Mouse (Mus musculus): ENCODE measurements around the gene Nfu1. TPM values are rescaled to one million over a fixed set of nuclear protein-coding genes. Genes with fewer than 3 reads are reported as not detected.
"Not testable (repeated sequence)": the region's sequence is repeated elsewhere in the genome, so short reads cannot be mapped to it uniquely, and the experiment has no call there.

Gene Nfu1
- polyA plus RNA-seq, 1 experiment from 2014 or later = 113 TPM

DNA sequence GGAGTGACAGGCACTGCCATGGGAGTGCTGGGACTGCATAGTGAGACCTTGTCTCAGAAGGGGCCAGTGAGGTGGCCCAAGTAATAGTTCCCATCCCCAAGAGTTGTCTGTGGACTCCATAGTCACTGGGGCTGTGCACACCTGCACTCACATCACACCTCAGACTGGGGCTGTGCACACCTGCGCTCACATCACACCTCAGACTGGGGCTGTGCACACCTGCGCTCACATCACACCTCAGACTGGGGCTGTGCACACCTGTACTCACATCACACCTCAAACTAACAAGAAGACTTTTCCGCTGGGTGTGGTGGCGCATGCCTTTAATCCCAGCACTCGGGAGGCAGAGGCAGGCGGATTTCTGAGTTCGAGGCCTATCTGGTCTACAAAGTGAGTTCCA, 39.7 kb downstream of the Nfu1 start:
- H3K4me2 ChIP-seq (replicated peaks) = not testable (repeated sequence)
- WGBS = 97% methylated on average over 7 of the region's 7 CpGs

DNA sequence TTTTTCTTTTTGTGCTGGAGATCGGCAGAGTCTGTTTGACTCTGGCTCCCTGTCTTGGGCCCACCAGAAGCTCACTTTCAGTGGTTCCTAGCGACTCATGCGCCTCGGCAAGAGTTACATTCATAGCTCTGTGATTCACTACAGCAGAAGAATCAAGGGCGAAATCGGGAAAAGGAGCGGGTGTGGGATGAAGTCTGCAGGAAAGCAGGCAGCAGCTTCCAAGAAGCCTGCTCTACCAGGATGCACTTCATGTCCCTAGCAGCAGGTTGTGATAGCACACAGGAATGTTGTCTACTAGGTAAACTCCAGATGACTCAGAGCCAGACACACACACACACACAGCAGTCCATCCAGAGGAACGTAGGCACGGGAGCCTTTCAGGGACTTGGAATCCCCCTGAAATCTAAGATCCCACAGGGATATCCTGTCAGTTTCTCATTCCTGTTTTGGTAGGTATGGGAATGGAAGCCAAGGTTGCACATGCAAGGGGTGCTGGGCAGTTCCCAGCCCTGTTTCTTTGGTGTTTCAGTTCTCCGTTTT, 42.9 kb downstream of the Nfu1 start:
- no peaks in the 10 kb centered on the region for H3K9me3 ChIP-seq
- no peaks in the 10 kb centered on the region for H3K27me3 ChIP-seq
- peaks cover 58% of the 10 kb centered on the region for H3K36me3 ChIP-seq
- H3K9ac ChIP-seq (replicated peaks) = no peak overlapping the region
- no peak overlapping the region for H3K27ac ChIP-seq
- no peaks in the 10 kb centered on the region for H3K4me1 ChIP-seq (replicated peaks)
- H3K4me3 ChIP-seq (replicated peaks) = no peak overlapping the region
- H3K4me2 ChIP-seq (replicated peaks) = no peak overlapping the region
- no peak for ATAC-seq
- WGBS = 96% methylated on average over 10 of the region's 10 CpGs

More for the DNA sequence above, 39.7 kb downstream of the Nfu1 start:
- not testable (repeated sequence) for ATAC-seq; H3K9me3 ChIP-seq; H3K4me3 ChIP-seq (replicated peaks); H3K9ac ChIP-seq (replicated peaks); H3K27ac ChIP-seq; H3K27me3 ChIP-seq
- Histone ChIP-seq H3K36me3 (peaks cover 31% of the 10 kb centered on the region), H3K4me1 (replicated peaks) (peaks cover 11% of the 10 kb centered on the region)

DNA sequence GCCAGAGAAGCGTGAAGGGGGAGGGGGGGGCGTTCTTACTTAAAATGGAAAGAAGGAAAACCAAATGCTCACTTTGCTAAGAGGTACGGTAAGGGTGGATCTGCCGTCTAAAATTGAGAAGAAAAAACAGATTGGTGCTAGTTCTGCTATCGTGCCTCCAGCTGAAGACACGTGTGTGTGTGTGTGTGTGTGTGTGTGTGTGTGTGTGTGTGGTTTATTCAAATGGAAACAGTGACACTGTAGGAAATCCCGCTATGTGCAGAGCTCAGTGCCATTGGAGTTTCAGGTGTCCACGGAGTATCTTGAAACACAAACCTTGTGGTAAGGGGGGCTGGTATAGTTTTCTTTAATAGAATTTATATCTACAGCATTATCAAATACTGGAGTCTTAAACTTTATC, 45.2 kb downstream of the Nfu1 start:
- no peaks in the 10 kb centered on the region for H3K4me1 ChIP-seq (replicated peaks)
- H3K9ac ChIP-seq (replicated peaks) = no peak overlapping the region
- no peak overlapping the region for H3K27ac ChIP-seq
- H3K4me2 ChIP-seq (replicated peaks) = no peak overlapping the region
- 92% methylated on average over 8 of the region's 8 CpGs for WGBS
- no peaks in the 10 kb centered on the region for H3K27me3 ChIP-seq
- H3K9me3 ChIP-seq = no peaks in the 10 kb centered on the region
- no peak for ATAC-seq
- H3K4me3 ChIP-seq (replicated peaks) = no peak overlapping the region
- peaks cover 75% of the 10 kb centered on the region for H3K36me3 ChIP-seq

DNA sequence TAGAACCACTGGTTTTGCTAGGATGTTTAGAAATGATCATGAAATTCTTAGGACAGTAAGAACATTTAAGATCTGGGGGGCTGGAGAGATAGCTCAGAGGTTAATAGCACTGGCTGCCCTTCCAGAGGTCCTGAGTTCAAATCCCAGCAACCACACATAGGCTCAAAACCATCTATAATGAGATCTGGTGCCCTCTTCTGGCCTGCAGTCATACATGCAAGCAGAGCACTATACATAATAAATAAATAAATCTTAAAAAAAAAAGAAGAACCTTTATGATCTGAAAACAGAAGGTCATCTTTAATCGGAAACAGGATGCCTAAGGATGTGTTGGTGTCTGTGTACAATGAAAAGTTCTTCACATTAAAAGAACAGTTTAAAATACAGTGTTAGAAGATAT, 50.7 kb downstream of the Nfu1 start:
- Histone ChIP-seq H3K4me2 (replicated peaks) (no peak overlapping the region), H3K4me3 (replicated peaks) (no peak overlapping the region), H3K27ac (no peak overlapping the region), H3K9me3 (no peaks in the 10 kb centered on the region), H3K9ac (replicated peaks) (no peak overlapping the region), H3K4me1 (replicated peaks) (no peaks in the 10 kb centered on the region), H3K27me3 (no peaks in the 10 kb centered on the region), H3K36me3 (peaks cover 81% of the 10 kb centered on the region)
- whole genome bisulfite sequencing = 100% methylated on average over 1 of the region's 1 CpGs
- no peak for ATAC-seq

DNA sequence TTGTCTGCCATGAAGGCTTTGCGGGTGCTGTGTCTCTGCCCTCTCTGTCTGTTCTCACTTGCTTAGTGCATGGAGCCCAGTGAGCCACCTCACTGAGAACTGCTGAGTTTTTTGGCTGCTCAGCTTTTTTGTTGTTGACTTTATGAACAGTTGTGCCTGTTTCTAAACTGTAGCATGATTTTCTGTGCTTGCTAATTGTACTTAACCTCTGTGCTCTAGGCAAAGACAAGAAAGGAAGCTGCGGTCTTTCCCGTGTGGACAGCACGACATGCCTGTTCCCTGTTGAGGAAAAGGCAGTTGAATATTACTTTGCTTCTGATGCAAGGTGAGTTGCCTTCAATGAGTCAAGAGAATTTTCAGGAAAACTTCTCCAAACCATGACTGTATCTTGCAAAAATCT, 54.5 kb downstream of the Nfu1 start:
- WGBS = 94% methylated on average over 4 of the region's 4 CpGs
- H3K36me3 ChIP-seq = peaks cover 80% of the 10 kb centered on the region
- H3K27ac ChIP-seq = no peak overlapping the region
- H3K9ac ChIP-seq (replicated peaks) = no peak overlapping the region
- H3K9me3 ChIP-seq = no peaks in the 10 kb centered on the region
- no peaks in the 10 kb centered on the region for H3K27me3 ChIP-seq
- no peaks in the 10 kb centered on the region for H3K4me1 ChIP-seq (replicated peaks)
- no peak overlapping the region for H3K4me3 ChIP-seq (replicated peaks)
- H3K4me2 ChIP-seq (replicated peaks) = no peak overlapping the region
- ATAC-seq = no peak

DNA sequence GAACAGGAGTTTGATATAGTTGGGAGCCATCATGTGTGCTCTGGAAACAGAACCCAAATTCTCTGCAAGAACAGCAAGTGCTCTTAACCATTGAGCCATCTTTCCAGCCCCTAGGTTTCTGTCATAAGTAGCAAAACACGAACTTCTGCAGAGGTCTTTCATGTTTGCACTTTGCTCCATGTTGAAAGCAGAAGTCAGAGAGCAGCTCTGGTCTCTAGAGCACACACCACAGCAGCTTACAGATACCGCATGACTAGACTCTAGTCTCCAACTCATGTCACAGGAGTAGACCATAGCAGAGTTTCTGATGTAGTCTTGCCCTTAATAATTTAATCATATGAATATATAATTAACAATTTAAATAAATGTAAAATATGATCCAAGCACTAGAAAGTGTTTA, 59.2 kb downstream of the Nfu1 start:
- Histone ChIP-seq H3K27ac (no peak overlapping the region), H3K9me3 (no peaks in the 10 kb centered on the region), H3K9ac (replicated peaks) (no peak overlapping the region), H3K4me3 (replicated peaks) (no peak overlapping the region), H3K4me2 (replicated peaks) (no peak overlapping the region), H3K36me3 (peaks cover 78% of the 10 kb centered on the region), H3K27me3 (no peaks in the 10 kb centered on the region), H3K4me1 (replicated peaks) (no peaks in the 10 kb centered on the region)
- WGBS = 89% methylated on average over 2 of the region's 2 CpGs
- ATAC-seq = no peak

DNA sequence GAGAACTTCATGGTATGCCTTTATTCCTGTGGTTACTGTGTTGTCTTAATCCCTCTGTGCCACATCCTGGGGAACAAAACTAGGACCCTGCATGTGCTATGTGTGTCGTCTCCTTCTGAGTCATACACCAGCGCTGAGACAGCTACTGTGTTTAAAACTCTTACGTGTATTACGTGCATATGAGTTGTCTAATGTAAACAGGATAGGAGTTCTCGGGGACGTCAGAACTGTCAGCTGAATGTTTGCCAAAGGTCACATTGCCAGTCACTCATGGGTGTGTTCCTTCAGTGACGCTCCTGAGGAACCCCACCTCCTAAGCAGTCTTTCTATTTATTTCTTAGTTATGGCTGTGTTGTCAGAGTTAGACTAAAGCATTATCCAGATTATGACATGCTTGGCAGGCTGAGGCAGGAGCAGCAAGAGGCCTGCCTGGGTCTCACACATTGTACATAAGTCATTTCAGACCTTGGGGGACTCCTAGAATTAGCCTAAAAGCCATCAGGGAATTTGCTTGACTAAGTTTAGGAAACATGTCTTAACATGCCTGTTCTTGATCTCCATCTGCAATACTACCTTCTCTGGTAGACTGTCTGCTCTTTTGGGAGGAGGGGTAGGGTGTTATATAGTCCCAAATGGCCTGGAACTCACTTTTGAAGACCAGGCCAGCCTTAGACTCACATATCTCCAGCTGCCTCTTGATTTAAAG, 60.3 kb downstream of the Nfu1 start:
- no peak for ATAC-seq
- Histone ChIP-seq H3K9ac (replicated peaks) (no peak overlapping the region), H3K27ac (no peak overlapping the region), H3K9me3 (no peaks in the 10 kb centered on the region), H3K4me2 (replicated peaks) (no peak overlapping the region), H3K4me3 (replicated peaks) (no peak overlapping the region), H3K27me3 (no peaks in the 10 kb centered on the region), H3K4me1 (replicated peaks) (no peaks in the 10 kb centered on the region), H3K36me3 (peaks cover 78% of the 10 kb centered on the region)
- 94% methylated on average over 7 of the region's 7 CpGs for WGBS

DNA sequence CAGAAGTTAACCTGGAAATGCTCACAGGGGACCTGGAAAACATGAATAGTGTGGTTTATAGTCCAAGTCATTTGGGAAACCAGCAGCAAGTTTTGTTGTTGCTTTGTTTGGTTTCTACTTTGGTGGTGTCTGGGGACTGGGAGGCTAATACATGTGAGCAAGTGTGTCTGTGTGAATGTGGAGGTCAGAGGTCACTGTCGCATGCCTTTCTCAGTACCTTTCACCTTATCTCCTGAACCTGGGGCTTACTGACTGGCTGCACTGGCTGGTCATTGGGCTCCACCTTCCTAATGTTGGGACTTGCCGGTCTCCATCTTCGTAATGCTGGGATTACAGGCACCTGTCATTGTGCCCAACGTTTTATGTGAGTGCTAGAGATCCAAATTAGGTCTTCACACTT, 61.6 kb downstream of the Nfu1 start:
- WGBS = 93% methylated on average over 4 of the region's 4 CpGs
- H3K4me1 ChIP-seq (replicated peaks) = no peaks in the 10 kb centered on the region
- ATAC-seq = no peak
- no peaks in the 10 kb centered on the region for H3K9me3 ChIP-seq
- H3K9ac ChIP-seq (replicated peaks) = no peak overlapping the region
- H3K27me3 ChIP-seq = no peaks in the 10 kb centered on the region
- H3K27ac ChIP-seq = no peak overlapping the region
- H3K4me2 ChIP-seq (replicated peaks) = no peak overlapping the region
- H3K4me3 ChIP-seq (replicated peaks) = no peak overlapping the region
- peaks cover 67% of the 10 kb centered on the region for H3K36me3 ChIP-seq

DNA sequence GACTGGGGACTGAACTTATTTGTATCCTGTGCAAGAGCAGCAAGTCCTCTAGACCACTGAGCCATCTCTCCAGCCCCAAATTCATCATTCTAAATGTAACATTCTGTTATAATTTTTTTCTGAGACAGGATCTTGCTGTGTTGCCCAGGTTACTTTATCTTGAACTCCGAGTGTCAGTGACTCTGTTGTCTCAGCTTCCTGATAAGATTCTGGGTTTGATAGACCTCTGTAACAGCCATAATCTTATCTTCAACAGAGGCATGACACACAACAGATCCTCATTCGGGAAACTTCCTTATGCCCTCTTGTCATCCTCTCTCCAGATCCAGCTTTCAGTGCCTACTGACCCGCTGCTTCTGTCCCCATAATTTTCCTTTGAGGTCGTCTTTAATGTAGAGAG, 63.7 kb downstream of the Nfu1 start:
- ATAC-seq = no peak
- Histone ChIP-seq H3K36me3 (peaks cover 61% of the 10 kb centered on the region), H3K9ac (replicated peaks) (no peak overlapping the region)

DNA sequence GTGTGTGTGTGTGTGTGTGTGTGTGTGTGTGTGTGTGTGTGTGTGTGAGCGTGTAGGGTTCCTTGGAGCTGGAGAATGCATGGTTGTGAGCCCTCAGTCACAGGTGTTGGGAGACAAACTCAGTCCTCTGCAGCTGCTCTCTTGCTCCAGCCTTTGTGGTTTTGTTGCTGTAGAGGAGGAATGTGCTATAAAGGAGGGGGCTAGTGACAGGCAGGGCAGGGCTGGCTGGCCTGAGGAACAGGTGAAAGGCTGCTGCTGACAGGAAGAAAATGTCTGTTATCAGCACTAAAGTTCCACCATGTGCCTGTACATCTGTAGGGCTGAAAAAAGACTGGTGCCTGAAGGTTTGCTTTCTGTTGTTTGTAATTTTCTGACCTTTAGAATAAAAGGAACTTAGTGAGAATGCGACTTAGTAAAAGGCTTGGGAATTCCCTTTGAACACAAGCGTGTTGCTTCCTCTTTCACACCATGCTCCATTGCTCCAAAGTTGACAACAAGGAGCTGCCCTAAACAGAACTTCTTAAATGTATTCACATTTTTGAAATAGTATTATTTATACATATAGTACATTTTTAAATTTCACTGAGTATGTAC, 66.2 kb downstream of the Nfu1 start:
- peaks cover 52% of the 10 kb centered on the region for H3K36me3 ChIP-seq
- no peaks in the 10 kb centered on the region for H3K4me1 ChIP-seq (replicated peaks)
- H3K9me3 ChIP-seq = no peaks in the 10 kb centered on the region
- H3K27ac ChIP-seq = no peak overlapping the region
- H3K4me2 ChIP-seq (replicated peaks) = no peak overlapping the region
- no peak for ATAC-seq
- WGBS = 85% methylated on average over 3 of the region's 3 CpGs
- no peaks in the 10 kb centered on the region for H3K27me3 ChIP-seq
- no peak overlapping the region for H3K4me3 ChIP-seq (replicated peaks)
- no peak overlapping the region for H3K9ac ChIP-seq (replicated peaks)

More for the DNA sequence above, 63.7 kb downstream of the Nfu1 start:
- no peak overlapping the region for H3K27ac ChIP-seq
- H3K4me2 ChIP-seq (replicated peaks) = no peak overlapping the region
- H3K9me3 ChIP-seq = no peaks in the 10 kb centered on the region
- no peaks in the 10 kb centered on the region for H3K4me1 ChIP-seq (replicated peaks)
- H3K4me3 ChIP-seq (replicated peaks) = no peak overlapping the region
- 91% methylated on average over 4 of the region's 4 CpGs for WGBS
- H3K27me3 ChIP-seq = no peaks in the 10 kb centered on the region
